Mouse (Mus musculus): ENCODE measurements around the gene BC048671.

Gene BC048671

DNA sequence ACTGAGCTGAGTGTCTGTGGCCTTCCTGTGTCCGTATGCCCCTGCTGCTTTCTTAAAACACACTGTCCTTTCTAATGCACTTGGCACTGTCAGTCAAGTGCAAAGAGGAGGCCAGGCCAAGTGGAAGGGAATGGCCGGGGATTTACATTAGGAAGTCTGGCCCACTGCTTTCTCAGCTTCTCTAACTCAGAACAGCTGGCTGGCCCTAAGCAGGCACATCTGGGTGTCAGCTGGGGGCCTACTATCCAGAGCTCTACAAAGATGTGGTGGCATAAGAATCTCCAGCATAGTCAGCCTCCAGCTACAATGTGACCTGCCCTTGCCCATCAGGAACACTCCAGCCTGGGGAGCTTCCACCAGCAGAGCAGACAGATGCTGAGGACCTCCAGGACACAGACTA is 49.0 kb downstream of the BC048671 start:
- no peak for DNase-seq (ENCODE audit: low read depth, low spot score)
